Comparison of ENCODE assay signal across 24 mouse cellular contexts in the genomic region with DNA sequence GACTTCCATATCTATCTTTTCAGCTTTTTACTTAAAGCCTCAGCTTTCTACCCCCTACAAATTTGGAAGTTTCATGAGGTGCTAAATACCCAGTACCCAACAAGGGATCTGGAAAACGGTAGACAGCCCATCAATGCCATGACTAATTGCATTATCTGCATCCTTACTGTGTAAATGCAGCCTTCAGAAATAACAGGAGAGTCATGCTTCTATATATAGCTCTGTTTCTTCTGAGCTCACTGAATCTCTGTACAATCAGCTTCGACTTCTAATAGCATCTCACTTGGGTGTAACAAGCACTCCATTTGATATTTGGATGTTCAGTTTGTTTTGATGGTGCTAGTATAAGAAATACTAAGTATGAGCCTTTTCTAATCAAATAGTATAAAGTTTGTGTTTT.
DNase-seq lines count a peak whose midpoint lies in the region; ATAC-seq and TF ChIP-seq lines count a peak whose summit lies in the region.
"Had no signal": no experiment of that assay in that cellular context is flagged by ENCODE, and none has a peak within 500 bp of the region (broad histone marks: within the 10 kb centered on the region; RNA-seq: fewer than 3 reads in every experiment).

No protein-coding gene starts in this region.

- no peaks in the 10 kb centered on the region for H3K79me2 ChIP-seq in heart, adult 2 months (replicated peaks; ENCODE audit: control insufficient read depth, insufficient read depth, low read length)

- no peaks in the 10 kb centered on the region for H3K27me3 ChIP-seq in heart, adult 2 months (ENCODE audit: control insufficient read depth, insufficient read depth, low read length)
- H3K27me3 ChIP-seq in heart, embryonic 15.5 days = no peaks in the 10 kb centered on the region
- H3K27me3 ChIP-seq in midbrain, postnatal 0 days (ENCODE audit: insufficient read depth, low read length) = no peaks in the 10 kb centered on the region
- H3K27me3 ChIP-seq: embryonic facial prominence, embryonic 15.5 days; megakaryocyte, embryonic 14.5 days; neural tube, embryonic 12.5 days had no signal

- H3K27ac ChIP-seq in heart, adult 2 months = peak overlapping the region; percentile 34
- peak overlapping the region; percentile 5 for H3K27ac ChIP-seq in heart, embryonic 15.5 days
- peak overlapping the region; percentile 86 for H3K27ac ChIP-seq in brown adipose tissue, adult 24 weeks (replicated peaks; ENCODE audit: low read depth, low read length)
- H3K27ac ChIP-seq in midbrain, postnatal 0 days (ENCODE audit: low read depth, low read length) = no peak overlapping the region
- H3K27ac ChIP-seq: embryonic facial prominence, embryonic 15.5 days; hindbrain, embryonic 15.5 days; limb, embryonic 15.5 days; liver, embryonic 14.5 days; neural tube, embryonic 12.5 days had no signal

- no peak for TF ChIP-seq POLR2A in heart, adult 2 months (IDR thresholded peaks at IDR 0.05; ENCODE audit: insufficient read depth, low read depth, low read length)

- no peak overlapping the region for H3K4me2 ChIP-seq in heart, embryonic 15.5 days
- no peak overlapping the region for H3K4me2 ChIP-seq in midbrain, postnatal 0 days (ENCODE audit: low read depth, low read length, poor library complexity, severe bottlenecking)
- H3K4me2 ChIP-seq: embryonic facial prominence, embryonic 15.5 days; hindbrain, embryonic 15.5 days; limb, embryonic 15.5 days; lung, embryonic 14.5 days; neural tube, embryonic 12.5 days had no signal

- intact Hi-C loops in heart, adult 2 months (cut with DNase I) = loop anchor here (5.0 kb wide), 1 partner anchor 426 kb away; no protein-coding TSS in a partner anchor
- intact Hi-C loops in heart, postnatal 14 days (cut with DNase I) = no loop called here

- peaks cover 4% of the 10 kb centered on the region for H3K4me1 ChIP-seq in heart, adult 2 months (ENCODE audit: control insufficient read depth, insufficient read depth, low read length)
- no peaks in the 10 kb centered on the region for H3K4me1 ChIP-seq in heart, embryonic 15.5 days (replicated peaks)
- peaks cover 2% of the 10 kb centered on the region; the same call in 1 of the 2 replicates for H3K4me1 ChIP-seq in brown adipose tissue, adult 24 weeks (ENCODE audit: control insufficient read depth, insufficient read depth, insufficient read length, low read length)
- H3K4me1 ChIP-seq in midbrain, postnatal 0 days (ENCODE audit: insufficient read depth, low read length) = no peaks in the 10 kb centered on the region
- H3K4me1 ChIP-seq: embryonic facial prominence, embryonic 15.5 days; hindbrain, embryonic 15.5 days; limb, embryonic 15.5 days; neural tube, embryonic 12.5 days had no signal

- no peak for TF ChIP-seq EP300 in heart, adult 2 months (IDR thresholded peaks at IDR 0.05; ENCODE audit: insufficient read depth, low read depth, low read length)

- H3K9ac ChIP-seq in heart, adult 2 months (ENCODE audit: low read depth, low read length) = no peak overlapping the region
- H3K9ac ChIP-seq in heart, embryonic 15.5 days = no peak overlapping the region
- no peak overlapping the region for H3K9ac ChIP-seq in midbrain, postnatal 0 days (replicated peaks; ENCODE audit: low read length, poor library complexity, severe bottlenecking)
- H3K9ac ChIP-seq: embryonic facial prominence, embryonic 15.5 days; hindbrain, embryonic 15.5 days; limb, embryonic 15.5 days; liver, embryonic 14.5 days; lung, embryonic 14.5 days; neural tube, embryonic 12.5 days had no signal

- DNase-seq in heart, adult 2 months = no peak
- no peak for DNase-seq in heart, postnatal 14 days
- no peak for DNase-seq in heart, adult 18-20 months
- peak; percentile 63 for DNase-seq in 416B (ENCODE audit: low read depth)
- DNase-seq in midbrain, postnatal 0 days (ENCODE audit: low spot score) = no peak
- no peak for DNase-seq in cerebellum, postnatal 14 days
- DNase-seq: adrenal gland, postnatal 14 days; cerebellum, adult 9-10 months; gastrocnemius, postnatal 10 days; layer of hippocampus, adult 9-11 months; left cerebral cortex, postnatal 4 days; lung, embryonic 14.5 days; midbrain, embryonic 14.5 days; right cerebral cortex, postnatal 25 days; thymus, postnatal 36 days had no signal

- 28% methylated on average over 2 of the region's 2 CpGs for WGBS in heart, adult 2 months
- 23% methylated on average over 2 of the region's 2 CpGs for WGBS in heart, embryonic 15.5 days
- 26% methylated on average over 2 of the region's 2 CpGs for WGBS in midbrain, postnatal 0 days

- no peak overlapping the region for H3K4me3 ChIP-seq in heart, adult 2 months
- no peak overlapping the region for H3K4me3 ChIP-seq in heart, embryonic 15.5 days
- no peak overlapping the region for H3K4me3 ChIP-seq in brown adipose tissue, adult 24 weeks (ENCODE audit: insufficient read depth, low read depth, low read length)
- no peak overlapping the region for H3K4me3 ChIP-seq in midbrain, postnatal 0 days (ENCODE audit: low read depth, low read length)
- H3K4me3 ChIP-seq: embryonic facial prominence, embryonic 15.5 days; hindbrain, embryonic 15.5 days; limb, embryonic 15.5 days; megakaryocyte, embryonic 14.5 days; neural tube, embryonic 12.5 days had no signal

- H3K36me3 ChIP-seq in heart, adult 2 months (ENCODE audit: control insufficient read depth, insufficient read depth, low read length) = peaks cover 4% of the 10 kb centered on the region; the same call in 1 of the 2 replicates
- no peaks in the 10 kb centered on the region for H3K36me3 ChIP-seq in heart, embryonic 15.5 days
- H3K36me3 ChIP-seq in midbrain, postnatal 0 days (ENCODE audit: insufficient read depth, low read length) = no peaks in the 10 kb centered on the region
- H3K36me3 ChIP-seq: embryonic facial prominence, embryonic 15.5 days; hindbrain, embryonic 15.5 days; limb, embryonic 15.5 days; neural tube, embryonic 12.5 days had no signal

- H3K9me3 ChIP-seq in heart, embryonic 15.5 days (replicated peaks) = no peaks in the 10 kb centered on the region
- no peaks in the 10 kb centered on the region for H3K9me3 ChIP-seq in midbrain, postnatal 0 days (ENCODE audit: low read length)
- H3K9me3 ChIP-seq: embryonic facial prominence, embryonic 15.5 days; hindbrain, embryonic 15.5 days; limb, embryonic 15.5 days; megakaryocyte, embryonic 14.5 days; neural tube, embryonic 12.5 days had no signal

- ATAC-seq in heart, embryonic 15.5 days (replicated peaks; ENCODE audit: insufficient number of reproducible peaks, insufficient read depth, low FRiP score, low read depth) = no peak
- ATAC-seq in midbrain, postnatal 0 days (ENCODE audit: low FRiP score) = no peak
- ATAC-seq: forebrain, embryonic 14.5 days had no signal

- TF ChIP-seq CTCF in heart, adult 2 months (IDR thresholded peaks at IDR 0.05) = no peak
- TF ChIP-seq CTCF in midbrain, postnatal 0 days (IDR thresholded peaks at IDR 0.05) = no peak
